Mouse (Mus musculus) forebrain, embryonic 12.5 days (tissue): ENCODE results near the gene Stambp. TPM values are rescaled to one million over a fixed set of nuclear protein-coding genes. Genes with fewer than 3 reads are reported as not detected.

Experiments
- ATAC-seq: fragments of 200-750 bp; cut with Nextera tagmentation; 2 replicates; pipeline ENCODE4 v1.8.0; 2017; ENCODE audit warnings: moderate TSS enrichment; ENCODE audit not compliant: low FRiP score
- H3K27ac ChIP-seq: fragments of 300-500 bp; sonication (generic); 2 replicates; pipeline ENCODE4 v1.5.1; 2016; ENCODE audit warnings: mild to moderate bottlenecking
- H3K27me3 ChIP-seq: fragments of 300-500 bp; sonication (generic); 2 replicates; pipeline ENCODE4 v1.6.1; 2016; ENCODE audit warnings: mild to moderate bottlenecking
- H3K36me3 ChIP-seq: fragments of 300-500 bp; sonication (generic); replicated peaks from 2 replicates; pipeline ENCODE4 v1.6.1; 2016; ENCODE audit warnings: mild to moderate bottlenecking
- H3K4me1 ChIP-seq: fragments of 300-500 bp; sonication (generic); 2 replicates; pipeline ENCODE4 v1.6.1; 2016
- H3K4me2 ChIP-seq: fragments of 300-500 bp; sonication (generic); 2 replicates; pipeline ENCODE4 v1.6.1; 2016; ENCODE audit warnings: mild to moderate bottlenecking, moderate library complexity
- H3K4me3 ChIP-seq: fragments of 300-500 bp; sonication (generic); replicated peaks from 2 replicates; pipeline ENCODE4 v1.5.1; 2016; ENCODE audit warnings: mild to moderate bottlenecking
- H3K9ac ChIP-seq: fragments of 300-500 bp; sonication (generic); 2 replicates; pipeline ENCODE4 v1.6.1; 2016; ENCODE audit warnings: mild to moderate bottlenecking
- H3K9me3 ChIP-seq: fragments of 300-500 bp; sonication (generic); 2 replicates; pipeline ENCODE4 v1.6.1; 2016
- WGBS: fragments of 180-500 bp; shearing (Covaris S2); methylation state at CpG from one replicate; pipeline ENCODE4 v1.1.7; 2016; 5-methylcytosine and 5-hydroxymethylcytosine counted together
- polyA plus RNA-seq: library from polyadenylated mRNA; unstranded; fragments of >200 nt; fragmentation: Nextera tagmentation; extraction: Ambion mirVana; gene quantifications from 2 replicates; pipeline ENCODE4 v1.2.1, GENCODE M21; 2016

The Stambp gene
- polyA plus RNA-seq, result 27.7 and 28.8 TPM in 2 replicates

- Histone ChIP-seq H3K4me2 (peak within 1 kb of the TSS; percentile 93), H3K27ac (peak within 1 kb of the TSS; percentile 78), H3K9ac (peak within 1 kb of the TSS; percentile 80), H3K4me3 (peak within 1 kb of the TSS; percentile 84), H3K27me3 (peaks cover 20% of the 10 kb centered on the region), H3K36me3 (peaks cover 8% of the 10 kb centered on the region; the same call in 1 of the 2 replicates), H3K4me1 (peaks cover 13% of the 10 kb centered on the region), H3K9me3 (no peaks in the 10 kb centered on the region)
- 0% methylated on average over 11 of the region's 11 CpGs for WGBS
- peak; percentile 83 for ATAC-seq
Observed at GRCm38 (mm10) chr6:83572671-83573070, at the start of gene Stambp. Gene Stambp (minus strand): TSS chr6:83572729.

DNA sequence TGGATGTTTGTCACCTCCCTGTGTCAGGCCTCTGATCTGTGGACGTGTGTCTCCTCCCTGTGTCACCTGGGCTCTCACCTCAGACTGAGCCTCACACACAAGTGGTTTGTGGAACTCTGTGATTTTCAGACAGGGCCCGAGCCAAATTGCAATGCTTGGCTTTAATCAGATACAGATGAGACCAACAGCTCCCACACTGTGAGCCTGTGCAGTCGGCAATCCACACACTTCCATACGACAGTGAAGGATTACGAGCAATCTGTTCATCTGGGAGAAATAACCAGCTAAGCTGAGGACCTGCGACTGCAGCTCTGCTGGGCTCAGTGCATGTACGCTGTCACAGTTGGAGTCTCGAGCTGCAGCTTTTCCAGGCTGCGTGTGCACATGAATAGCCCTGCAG is 47.4 kb upstream of the Stambp start:
- no peak overlapping the region for H3K27ac ChIP-seq
- H3K9me3 ChIP-seq, result no peaks in the 10 kb centered on the region
- H3K36me3 ChIP-seq, result no peaks in the 10 kb centered on the region
- 70% methylated on average over 9 of the region's 9 CpGs for WGBS
- no peak for ATAC-seq
- no peak overlapping the region for H3K4me2 ChIP-seq
- H3K4me3 ChIP-seq, result no peak overlapping the region
- H3K27me3 ChIP-seq, result peaks cover 6% of the 10 kb centered on the region; the same call in 1 of the 2 replicates
- H3K4me1 ChIP-seq, result no peaks in the 10 kb centered on the region; the same call in 1 of the 2 replicates
- H3K9ac ChIP-seq, result no peak overlapping the region

- Histone ChIP-seq H3K27me3 (peaks cover 6% of the 10 kb centered on the region; the same call in 1 of the 2 replicates), H3K27ac (no peak overlapping the region), H3K4me2 (no peak overlapping the region), H3K9ac (no peak overlapping the region), H3K4me1 (no peaks in the 10 kb centered on the region; the same call in 1 of the 2 replicates), H3K9me3 (no peaks in the 10 kb centered on the region), H3K4me3 (no peak overlapping the region), H3K36me3 (no peaks in the 10 kb centered on the region)
- ATAC-seq, result no peak
- WGBS, result 88% methylated on average over 15 of the region's 15 CpGs
Observed at GRCm38 (mm10) chr6:83617581-83618335, 45.2 kb upstream of the Stambp start.

GRCm38 (mm10) chr6:83616512-83616911 is 44.0 kb upstream of the Stambp start:
- no peaks in the 10 kb centered on the region for H3K36me3 ChIP-seq
- no peak overlapping the region for H3K4me2 ChIP-seq
- ATAC-seq, result no peak
- no peak overlapping the region for H3K27ac ChIP-seq
- no peak overlapping the region for H3K9ac ChIP-seq
- no peaks in the 10 kb centered on the region; the same call in 1 of the 2 replicates for H3K4me1 ChIP-seq
- no peaks in the 10 kb centered on the region for H3K9me3 ChIP-seq
- no peak overlapping the region for H3K4me3 ChIP-seq
- peaks cover 6% of the 10 kb centered on the region; the same call in 1 of the 2 replicates for H3K27me3 ChIP-seq
- 89% methylated on average over 5 of the region's 5 CpGs for WGBS

DNA sequence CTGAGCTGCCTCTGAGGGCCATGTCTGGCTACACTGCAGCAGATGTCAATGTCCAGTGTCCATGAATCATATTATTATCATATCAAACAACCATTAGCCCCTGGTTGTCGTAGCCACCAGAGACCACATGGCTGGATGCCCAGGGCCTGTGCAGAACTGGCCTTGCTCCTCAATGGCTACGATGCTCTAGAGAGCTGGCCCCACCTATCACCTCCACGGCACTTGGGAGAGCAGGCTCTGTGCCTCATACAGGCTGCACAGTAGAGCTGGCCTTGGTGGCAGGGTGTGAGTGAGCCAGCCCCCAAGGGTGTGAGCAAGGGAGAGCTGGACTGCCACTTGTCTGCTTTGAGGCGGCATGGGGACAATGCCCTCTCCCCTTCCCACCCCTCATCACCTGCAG is 41.9 kb upstream of the Stambp start:
- no peak overlapping the region for H3K4me3 ChIP-seq
- H3K9ac ChIP-seq, result no peak overlapping the region
- no peaks in the 10 kb centered on the region; the same call in 1 of the 2 replicates for H3K4me1 ChIP-seq
- WGBS, result 91% methylated on average over 4 of the region's 4 CpGs
- no peaks in the 10 kb centered on the region for H3K9me3 ChIP-seq
- no peak overlapping the region for H3K27ac ChIP-seq
- no peaks in the 10 kb centered on the region for H3K36me3 ChIP-seq
- H3K27me3 ChIP-seq, result peaks cover 16% of the 10 kb centered on the region; the same call in 1 of the 2 replicates
- ATAC-seq, result no peak
- H3K4me2 ChIP-seq, result no peak overlapping the region

DNA sequence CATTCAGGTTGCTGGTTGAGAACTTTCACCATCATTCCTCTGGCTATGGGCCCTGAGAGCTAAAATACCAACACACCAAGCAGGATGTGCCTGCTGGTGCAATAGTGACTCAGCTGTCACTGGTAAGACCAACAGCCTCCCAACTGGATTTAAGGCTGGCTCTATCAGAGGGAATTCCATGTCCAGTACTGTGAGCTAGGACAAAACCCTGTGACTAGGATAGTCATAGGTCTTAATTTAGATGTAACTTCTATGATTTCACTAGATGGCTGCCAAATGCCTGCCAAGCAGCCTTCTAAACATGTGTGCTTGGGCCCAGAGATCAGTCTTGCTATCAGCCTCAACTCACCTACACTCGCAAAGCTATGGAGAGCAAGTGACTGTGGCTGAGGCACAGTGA is 40.4 kb upstream of the Stambp start:
- ATAC-seq, result no peak
- H3K9me3 ChIP-seq, result no peaks in the 10 kb centered on the region
- peaks cover 11% of the 10 kb centered on the region; the same call in 1 of the 2 replicates for H3K27me3 ChIP-seq
- WGBS, result 100% methylated on average over 1 of the region's 1 CpGs
- no peaks in the 10 kb centered on the region for H3K36me3 ChIP-seq
- no peak overlapping the region for H3K27ac ChIP-seq
- no peak overlapping the region for H3K4me3 ChIP-seq
- no peaks in the 10 kb centered on the region for H3K4me1 ChIP-seq
- no peak overlapping the region for H3K4me2 ChIP-seq
- H3K9ac ChIP-seq, result no peak overlapping the region

GRCm38 (mm10) chr6:83599636-83600174 is 27.2 kb upstream of the Stambp start:
- Histone ChIP-seq H3K4me2 (peak overlapping the region; percentile 54; the same call in 1 of the 2 replicates), H3K9ac (no peak overlapping the region), H3K27ac (no peak overlapping the region), H3K4me3 (no peak overlapping the region), H3K9me3 (no peaks in the 10 kb centered on the region), H3K4me1 (0 out of 2 replicates have a peak, but pooled peaks cover 3% of the 10 kb centered on the region), H3K36me3 (no peaks in the 10 kb centered on the region), H3K27me3 (no peaks in the 10 kb centered on the region)
- 87% methylated on average over 6 of the region's 6 CpGs for WGBS
- ATAC-seq, result no peak

GRCm38 (mm10) chr6:83599060-83599550 is 26.6 kb upstream of the Stambp start:
- Histone ChIP-seq H3K4me1 (0 out of 2 replicates have a peak, but pooled peaks cover 3% of the 10 kb centered on the region), H3K4me2 (peak overlapping the region; percentile 54), H3K9ac (no peak overlapping the region; the same call in 1 of the 2 replicates), H3K27me3 (no peaks in the 10 kb centered on the region), H3K9me3 (no peaks in the 10 kb centered on the region), H3K27ac (no peak overlapping the region), H3K36me3 (no peaks in the 10 kb centered on the region), H3K4me3 (peak overlapping the region; percentile 36)
- 0 out of 2 replicates have a peak, but pooled peaks have one; percentile 57 for ATAC-seq
- WGBS, result 36% methylated on average over 24 of the region's 24 CpGs

GRCm38 (mm10) chr6:83598646-83599045 is 26.1 kb upstream of the Stambp start:
- peak overlapping the region; percentile 36 for H3K4me3 ChIP-seq
- 0 out of 2 replicates have a peak, but pooled peaks have one; percentile 33 for ATAC-seq
- no peaks in the 10 kb centered on the region for H3K9me3 ChIP-seq
- no peaks in the 10 kb centered on the region for H3K36me3 ChIP-seq
- no peaks in the 10 kb centered on the region for H3K27me3 ChIP-seq
- WGBS, result 9% methylated on average over 9 of the region's 9 CpGs
- peak overlapping the region; percentile 54 for H3K4me2 ChIP-seq
- no peak overlapping the region; the same call in 1 of the 2 replicates for H3K9ac ChIP-seq
- no peak overlapping the region for H3K27ac ChIP-seq
- H3K4me1 ChIP-seq, result 0 out of 2 replicates have a peak, but pooled peaks cover 3% of the 10 kb centered on the region

- no peak overlapping the region for H3K4me3 ChIP-seq
- H3K4me1 ChIP-seq, result 0 out of 2 replicates have a peak, but pooled peaks cover 3% of the 10 kb centered on the region
- H3K9ac ChIP-seq, result no peak overlapping the region
- no peak overlapping the region for H3K27ac ChIP-seq
- no peak for ATAC-seq
- H3K9me3 ChIP-seq, result no peaks in the 10 kb centered on the region
- no peaks in the 10 kb centered on the region for H3K36me3 ChIP-seq
- whole genome bisulfite sequencing, result 70% methylated on average over 3 of the region's 3 CpGs
- no peak overlapping the region for H3K4me2 ChIP-seq
- H3K27me3 ChIP-seq, result no peaks in the 10 kb centered on the region
Observed at GRCm38 (mm10) chr6:83597988-83598387, 25.5 kb upstream of the Stambp start.

GRCm38 (mm10) chr6:83595035-83595434 is 22.5 kb upstream of the Stambp start:
- Histone ChIP-seq H3K27me3 (no peaks in the 10 kb centered on the region), H3K9ac (no peak overlapping the region)
- WGBS, result 78% methylated on average over 2 of the region's 2 CpGs

DNA sequence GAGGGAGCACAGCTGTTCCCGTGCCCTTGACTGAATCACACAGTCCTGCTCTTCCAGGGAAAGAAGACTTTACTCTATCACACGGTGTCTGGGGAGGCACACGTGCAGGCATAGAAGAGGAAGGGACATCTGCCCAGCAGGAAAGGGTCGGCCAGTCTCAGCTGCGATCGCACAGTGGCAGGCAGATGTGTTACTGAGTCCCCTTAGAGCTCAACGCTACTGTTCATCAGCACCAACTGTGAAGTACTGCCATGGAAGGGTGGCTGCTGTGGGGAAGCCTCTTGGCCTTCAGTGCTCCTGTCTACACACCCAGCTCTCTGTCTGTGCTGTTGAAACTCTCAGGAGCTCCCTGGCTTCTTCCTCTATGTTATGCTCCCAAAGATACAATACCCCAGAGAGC is 21.4 kb upstream of the Stambp start:
- H3K9me3 ChIP-seq, result no peaks in the 10 kb centered on the region
- no peak overlapping the region for H3K9ac ChIP-seq
- ATAC-seq, result no peak
- H3K36me3 ChIP-seq, result no peaks in the 10 kb centered on the region
- WGBS, result 83% methylated on average over 7 of the region's 7 CpGs
- H3K27ac ChIP-seq, result no peak overlapping the region
- 0 out of 2 replicates have a peak, but pooled peaks cover 1% of the 10 kb centered on the region for H3K4me1 ChIP-seq
- no peak overlapping the region for H3K4me3 ChIP-seq
- H3K4me2 ChIP-seq, result no peak overlapping the region
- H3K27me3 ChIP-seq, result peaks cover 4% of the 10 kb centered on the region; the same call in 1 of the 2 replicates

More at GRCm38 (mm10) chr6:83595035-83595434, 22.5 kb upstream of the Stambp start:
- Histone ChIP-seq H3K9me3 (no peaks in the 10 kb centered on the region), H3K27ac (no peak overlapping the region), H3K4me3 (no peak overlapping the region), H3K36me3 (no peaks in the 10 kb centered on the region), H3K4me2 (no peak overlapping the region), H3K4me1 (0 out of 2 replicates have a peak, but pooled peaks cover 3% of the 10 kb centered on the region)
- no peak for ATAC-seq
